Mouse (Mus musculus): Measurements from ENCODE around the gene Aldh1a3. TPM values are rescaled to one million over a fixed set of nuclear protein-coding genes. Genes with fewer than 3 reads are reported as not detected.

Aldh1a3 gene
- 0.99 and 1.4 TPM in 2 replicates for polyA plus RNA-seq (2015; fragmentation: Nextera tagmentation; extraction: Ambion mirVana)

GRCm38 (mm10) chr7:66427437-66428161, at the start of gene Aldh1a3:
TSS of gene Aldh1a3 (minus strand) at chr7:66427517.
- H3K4me2 ChIP-seq (ENCODE audit: low read length), result peak within 1 kb of the TSS; percentile 83
- under 1% methylated on average over 51 of the region's 56 CpGs for WGBS
- peak within 1 kb of the TSS; percentile 40; the same call in 1 of the 2 replicates for H3K9ac ChIP-seq (ENCODE audit: low read depth, low read length)
- peaks cover 12% of the 10 kb centered on the region for H3K4me1 ChIP-seq (ENCODE audit: control insufficient read depth, insufficient read depth, low read length)
- H3K4me3 ChIP-seq (ENCODE audit: low read depth, low read length), result peak within 1 kb of the TSS; percentile 38
- peaks cover 45% of the 10 kb centered on the region for H3K27me3 ChIP-seq (ENCODE audit: control insufficient read depth, insufficient read depth, low read depth, low read length)
- H3K36me3 ChIP-seq (ENCODE audit: control insufficient read depth, insufficient read depth, low read length), result no peaks in the 10 kb centered on the region
- no peaks in the 10 kb centered on the region for H3K9me3 ChIP-seq (replicated peaks; ENCODE audit: control insufficient read depth, low read length, poor library complexity, severe bottlenecking)
- no peak within 1 kb of the TSS for H3K27ac ChIP-seq (ENCODE audit: low read length)
- ATAC-seq, result peak; percentile 63

- ATAC-seq, result no peak
- Histone ChIP-seq H3K27me3 (ENCODE audit: control insufficient read depth, insufficient read depth, low read depth, low read length) (no peaks in the 10 kb centered on the region), H3K9me3 (replicated peaks; ENCODE audit: control insufficient read depth, low read length, poor library complexity, severe bottlenecking) (no peaks in the 10 kb centered on the region), H3K9ac (ENCODE audit: low read depth, low read length) (no peak overlapping the region), H3K36me3 (ENCODE audit: control insufficient read depth, insufficient read depth, low read length) (no peaks in the 10 kb centered on the region), H3K4me2 (ENCODE audit: low read length) (no peak overlapping the region), H3K4me1 (ENCODE audit: control insufficient read depth, insufficient read depth, low read length) (no peaks in the 10 kb centered on the region), H3K27ac (ENCODE audit: low read length) (no peak overlapping the region), H3K4me3 (ENCODE audit: low read depth, low read length) (no peak overlapping the region)
- 36% methylated on average over 8 of the region's 8 CpGs for WGBS
Observed at GRCm38 (mm10) chr7:66476289-66476688, 49.0 kb upstream of the Aldh1a3 start.

GRCm38 (mm10) chr7:66471641-66472216, 44.4 kb upstream of the Aldh1a3 start:
- no peaks in the 10 kb centered on the region for H3K4me1 ChIP-seq (ENCODE audit: control insufficient read depth, insufficient read depth, low read length)
- no peaks in the 10 kb centered on the region for H3K27me3 ChIP-seq (ENCODE audit: control insufficient read depth, insufficient read depth, low read depth, low read length)
- no peak for ATAC-seq
- no peak overlapping the region for H3K4me2 ChIP-seq (ENCODE audit: low read length)
- H3K36me3 ChIP-seq (ENCODE audit: control insufficient read depth, insufficient read depth, low read length), result no peaks in the 10 kb centered on the region
- H3K9me3 ChIP-seq (replicated peaks; ENCODE audit: control insufficient read depth, low read length, poor library complexity, severe bottlenecking), result no peaks in the 10 kb centered on the region
- H3K27ac ChIP-seq (ENCODE audit: low read length), result no peak overlapping the region
- WGBS, result 74% methylated on average over 12 of the region's 12 CpGs
- H3K9ac ChIP-seq (ENCODE audit: low read depth, low read length), result no peak overlapping the region
- no peak overlapping the region for H3K4me3 ChIP-seq (ENCODE audit: low read depth, low read length)

- no peaks in the 10 kb centered on the region for H3K36me3 ChIP-seq (ENCODE audit: control insufficient read depth, insufficient read depth, low read length)
- no peaks in the 10 kb centered on the region; the same call in 1 of the 2 replicates for H3K4me1 ChIP-seq (ENCODE audit: control insufficient read depth, insufficient read depth, low read length)
- H3K4me3 ChIP-seq (ENCODE audit: low read depth, low read length), result no peak overlapping the region
- no peak overlapping the region for H3K27ac ChIP-seq (ENCODE audit: low read length)
- ATAC-seq, result no peak
- no peaks in the 10 kb centered on the region for H3K27me3 ChIP-seq (ENCODE audit: control insufficient read depth, insufficient read depth, low read depth, low read length)
- H3K9ac ChIP-seq (ENCODE audit: low read depth, low read length), result no peak overlapping the region
- no peak overlapping the region for H3K4me2 ChIP-seq (ENCODE audit: low read length)
- 87% methylated on average over 14 of the region's 14 CpGs for WGBS
- H3K9me3 ChIP-seq (replicated peaks; ENCODE audit: control insufficient read depth, low read length, poor library complexity, severe bottlenecking), result no peaks in the 10 kb centered on the region; the same call in 1 of the 2 replicates
Observed at GRCm38 (mm10) chr7:66466641-66467040, 39.3 kb upstream of the Aldh1a3 start.

- Histone ChIP-seq H3K27me3 (ENCODE audit: control insufficient read depth, insufficient read depth, low read depth, low read length) (no peaks in the 10 kb centered on the region), H3K4me2 (ENCODE audit: low read length) (no peak overlapping the region), H3K36me3 (ENCODE audit: control insufficient read depth, insufficient read depth, low read length) (no peaks in the 10 kb centered on the region), H3K9me3 (replicated peaks; ENCODE audit: control insufficient read depth, low read length, poor library complexity, severe bottlenecking) (no peaks in the 10 kb centered on the region; the same call in 1 of the 2 replicates), H3K4me3 (ENCODE audit: low read depth, low read length) (no peak overlapping the region), H3K4me1 (ENCODE audit: control insufficient read depth, insufficient read depth, low read length) (no peaks in the 10 kb centered on the region; the same call in 1 of the 2 replicates), H3K9ac (ENCODE audit: low read depth, low read length) (no peak overlapping the region), H3K27ac (ENCODE audit: low read length) (no peak overlapping the region)
- ATAC-seq, result no peak
- 69% methylated on average over 5 of the region's 5 CpGs for WGBS
Observed at GRCm38 (mm10) chr7:66465241-66465640, 37.9 kb upstream of the Aldh1a3 start.

GRCm38 (mm10) chr7:66463081-66463480, 35.8 kb upstream of the Aldh1a3 start:
- H3K9ac ChIP-seq (ENCODE audit: low read depth, low read length), result no peak overlapping the region
- no peaks in the 10 kb centered on the region; the same call in 1 of the 2 replicates for H3K4me1 ChIP-seq (ENCODE audit: control insufficient read depth, insufficient read depth, low read length)
- no peak overlapping the region for H3K4me2 ChIP-seq (ENCODE audit: low read length)
- no peaks in the 10 kb centered on the region for H3K36me3 ChIP-seq (ENCODE audit: control insufficient read depth, insufficient read depth, low read length)
- H3K4me3 ChIP-seq (ENCODE audit: low read depth, low read length), result no peak overlapping the region
- WGBS, result 91% methylated on average over 1 of the region's 1 CpGs
- ATAC-seq, result no peak
- H3K27ac ChIP-seq (ENCODE audit: low read length), result no peak overlapping the region
- no peaks in the 10 kb centered on the region; the same call in 1 of the 2 replicates for H3K9me3 ChIP-seq (replicated peaks; ENCODE audit: control insufficient read depth, low read length, poor library complexity, severe bottlenecking)
- no peaks in the 10 kb centered on the region for H3K27me3 ChIP-seq (ENCODE audit: control insufficient read depth, insufficient read depth, low read depth, low read length)

GRCm38 (mm10) chr7:66451622-66452295, 24.4 kb upstream of the Aldh1a3 start:
- no peak overlapping the region for H3K27ac ChIP-seq (ENCODE audit: low read length)
- no peaks in the 10 kb centered on the region for H3K27me3 ChIP-seq (ENCODE audit: control insufficient read depth, insufficient read depth, low read depth, low read length)
- H3K4me1 ChIP-seq (ENCODE audit: control insufficient read depth, insufficient read depth, low read length), result peaks cover 8% of the 10 kb centered on the region
- H3K36me3 ChIP-seq (ENCODE audit: control insufficient read depth, insufficient read depth, low read length), result no peaks in the 10 kb centered on the region
- WGBS, result 54% methylated on average over 12 of the region's 12 CpGs
- no peak overlapping the region for H3K4me2 ChIP-seq (ENCODE audit: low read length)
- ATAC-seq, result no peak
- H3K4me3 ChIP-seq (ENCODE audit: low read depth, low read length), result no peak overlapping the region
- no peak overlapping the region for H3K9ac ChIP-seq (ENCODE audit: low read depth, low read length)
- H3K9me3 ChIP-seq (replicated peaks; ENCODE audit: control insufficient read depth, low read length, poor library complexity, severe bottlenecking), result no peaks in the 10 kb centered on the region

GRCm38 (mm10) chr7:66449971-66450752, 22.8 kb upstream of the Aldh1a3 start:
- ATAC-seq, result peak; percentile 63
- Histone ChIP-seq H3K9me3 (replicated peaks; ENCODE audit: control insufficient read depth, low read length, poor library complexity, severe bottlenecking) (no peaks in the 10 kb centered on the region), H3K4me1 (ENCODE audit: control insufficient read depth, insufficient read depth, low read length) (peaks cover 8% of the 10 kb centered on the region), H3K4me3 (ENCODE audit: low read depth, low read length) (peak overlapping the region; percentile 23), H3K4me2 (ENCODE audit: low read length) (peak overlapping the region; percentile 60), H3K9ac (ENCODE audit: low read depth, low read length) (no peak overlapping the region; the same call in 1 of the 2 replicates), H3K27ac (ENCODE audit: low read length) (no peak overlapping the region), H3K36me3 (ENCODE audit: control insufficient read depth, insufficient read depth, low read length) (no peaks in the 10 kb centered on the region), H3K27me3 (ENCODE audit: control insufficient read depth, insufficient read depth, low read depth, low read length) (no peaks in the 10 kb centered on the region)
- 7% methylated on average over 15 of the region's 16 CpGs for WGBS

Measured in midbrain, embryonic 16.5 days (tissue).